Mouse (Mus musculus) liver, embryonic 13.5 days (tissue): ENCODE measurements around the gene Tas2r131. TPM values are rescaled to one million over a fixed set of nuclear protein-coding genes. Genes with fewer than 3 reads are reported as not detected.
"Not testable (repeated sequence)": the region's sequence is repeated elsewhere in the genome, so short reads cannot be mapped to it uniquely, and the experiment has no call there.

Experiments used
- ATAC-seq: fragments of 200-750 bp; cut with Nextera tagmentation; 2 replicates; pipeline ENCODE4 v1.8.0; 2017; ENCODE audit warnings: low read depth, mild to moderate bottlenecking, moderate number of reproducible peaks, moderate library complexity
- DNase-seq: peaks from one replicate; pipeline ENCODE4 v3.0.0; 2022
- H3K27ac ChIP-seq: fragments of 300-500 bp; sonication (generic); 2 replicates; pipeline ENCODE4 v1.5.1; 2015; ENCODE audit warnings: moderate library complexity, mild to moderate bottlenecking, inconsistent platforms
- H3K27me3 ChIP-seq: fragments of 300-500 bp; sonication (generic); 2 replicates; pipeline ENCODE4 v1.6.1; 2015; ENCODE audit warnings: mild to moderate bottlenecking, inconsistent platforms
- H3K36me3 ChIP-seq: fragments of 300-500 bp; sonication (generic); 2 replicates; pipeline ENCODE4 v1.6.1; 2015; ENCODE audit warnings: mild to moderate bottlenecking, inconsistent platforms
- H3K4me1 ChIP-seq: fragments of 300-500 bp; sonication (generic); replicated peaks from 2 replicates; pipeline ENCODE4 v1.6.1; 2015; ENCODE audit warnings: inconsistent platforms
- H3K4me2 ChIP-seq: fragments of 300-500 bp; sonication (generic); 2 replicates; pipeline ENCODE4 v1.6.1; 2015; ENCODE audit warnings: inconsistent platforms, mild to moderate bottlenecking, moderate library complexity
- H3K4me3 ChIP-seq: fragments of 300-500 bp; sonication (generic); replicated peaks from 2 replicates; pipeline ENCODE4 v1.5.1; 2015; ENCODE audit warnings: mild to moderate bottlenecking, inconsistent platforms
- H3K9ac ChIP-seq: fragments of 300-500 bp; sonication (generic); 2 replicates; pipeline ENCODE4 v1.6.1; 2015; ENCODE audit warnings: mild to moderate bottlenecking, inconsistent platforms
- H3K9me3 ChIP-seq: fragments of 300-500 bp; sonication (generic); replicated peaks from 2 replicates; pipeline ENCODE4 v1.6.1; 2016; ENCODE audit warnings: inconsistent platforms
- WGBS: fragments of 180-500 bp; shearing (Covaris S2); methylation state at CpG from one replicate; pipeline ENCODE4 v1.1.7; 2015; ENCODE audit not compliant: insufficient replicate concordance; 5-methylcytosine and 5-hydroxymethylcytosine counted together
- polyA plus RNA-seq: library from polyadenylated mRNA; unstranded; fragments of >200 nt; fragmentation: Nextera tagmentation; extraction: Ambion mirVana; gene quantifications from 2 replicates; pipeline ENCODE4 v1.2.1, GENCODE M21; 2015

The Tas2r131 gene
- polyA plus RNA-seq: not detected in 2 replicates

DNA sequence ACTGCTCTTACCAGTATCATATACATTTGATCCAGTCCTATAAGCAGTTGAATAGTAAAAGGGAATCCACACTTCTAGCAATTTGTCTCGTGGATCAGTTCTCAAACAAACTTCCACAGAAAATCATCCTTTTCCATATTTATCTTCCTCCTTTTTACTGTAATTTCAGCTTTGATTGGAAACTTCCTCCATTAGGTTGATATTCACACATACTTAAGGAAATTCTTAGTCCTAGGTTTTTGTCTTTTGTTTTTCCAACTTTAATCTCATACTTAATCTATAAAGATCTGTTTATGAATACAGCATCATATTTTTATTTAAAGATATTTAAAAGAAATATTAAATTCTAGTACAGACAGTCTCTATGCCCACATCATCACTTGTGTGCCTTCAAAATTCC is at the start of gene Tas2r131:
Gene Tas2r131 (minus strand): TSS at position 101 of the 400 bp plus-strand sequence.
- Histone ChIP-seq H3K9me3 (no peaks in the 10 kb centered on the region), H3K36me3 (no peaks in the 10 kb centered on the region), H3K27ac (no peak within 1 kb of the TSS), H3K9ac (no peak within 1 kb of the TSS), H3K4me1 (no peaks in the 10 kb centered on the region), H3K4me2 (no peak within 1 kb of the TSS), H3K27me3 (no peaks in the 10 kb centered on the region), H3K4me3 (no peak within 1 kb of the TSS)
- no peak for DNase-seq
- 33% methylated on average over 1 of the region's 1 CpGs for WGBS
- no peak for ATAC-seq

GRCm38 (mm10) chr6:132980865-132981264 is 23.1 kb upstream of the Tas2r131 start, which contains the start of gene Tas2r109:
Tas2r109 (minus strand) TSS chr6:132980965.
- DNase-seq (no peak), ATAC-seq (no peak)
- Histone ChIP-seq H3K4me1 (no peaks in the 10 kb centered on the region), H3K27ac (no peak within 1 kb of the TSS), H3K9ac (no peak within 1 kb of the TSS), H3K4me2 (no peak within 1 kb of the TSS), H3K4me3 (no peak within 1 kb of the TSS), H3K36me3 (no peaks in the 10 kb centered on the region), H3K27me3 (no peaks in the 10 kb centered on the region), H3K9me3 (no peaks in the 10 kb centered on the region)
- 51% methylated on average over 2 of the region's 2 CpGs for WGBS

DNA sequence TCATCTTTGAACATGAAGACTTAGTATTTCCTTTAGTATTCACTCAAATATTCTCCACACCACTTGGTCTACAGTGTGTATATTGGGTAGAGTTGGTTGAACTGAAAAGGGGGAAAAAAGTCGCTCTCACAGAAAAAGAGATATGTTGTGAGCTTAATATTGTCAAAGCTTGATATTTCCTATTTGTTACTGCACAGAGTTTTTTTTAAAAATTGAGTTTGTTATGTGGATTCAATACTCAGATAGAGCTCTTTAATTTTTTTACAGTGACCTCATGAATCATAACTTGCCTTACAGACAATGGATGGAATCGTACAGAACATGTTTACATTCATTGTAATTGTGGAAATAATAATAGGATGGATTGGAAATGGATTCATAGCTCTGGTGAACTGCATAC is 6.9 kb downstream of the Tas2r131 start, which contains the start of gene Tas2r129:
Gene Tas2r129 (plus strand): TSS at position 301 of the 400 bp plus-strand sequence.
- WGBS: 59% methylated on average over 2 of the region's 2 CpGs
- no peaks in the 10 kb centered on the region for H3K36me3 ChIP-seq
- no peaks in the 10 kb centered on the region for H3K9me3 ChIP-seq
- H3K4me3 ChIP-seq: no peak within 1 kb of the TSS
- H3K27me3 ChIP-seq: no peaks in the 10 kb centered on the region
- no peaks in the 10 kb centered on the region for H3K4me1 ChIP-seq
- H3K27ac ChIP-seq: no peak within 1 kb of the TSS
- ATAC-seq (no peak), DNase-seq (no peak)
- no peak within 1 kb of the TSS for H3K4me2 ChIP-seq
- H3K9ac ChIP-seq: no peak within 1 kb of the TSS

GRCm38 (mm10) chr6:132941376-132941775 is 16.3 kb downstream of the Tas2r131 start:
- H3K4me1 ChIP-seq, H3K36me3 ChIP-seq, ATAC-seq, H3K27me3 ChIP-seq, H3K9me3 ChIP-seq, DNase-seq, H3K27ac ChIP-seq, H3K4me3 ChIP-seq, H3K4me2 ChIP-seq, H3K9ac ChIP-seq: not testable (repeated sequence)

DNA sequence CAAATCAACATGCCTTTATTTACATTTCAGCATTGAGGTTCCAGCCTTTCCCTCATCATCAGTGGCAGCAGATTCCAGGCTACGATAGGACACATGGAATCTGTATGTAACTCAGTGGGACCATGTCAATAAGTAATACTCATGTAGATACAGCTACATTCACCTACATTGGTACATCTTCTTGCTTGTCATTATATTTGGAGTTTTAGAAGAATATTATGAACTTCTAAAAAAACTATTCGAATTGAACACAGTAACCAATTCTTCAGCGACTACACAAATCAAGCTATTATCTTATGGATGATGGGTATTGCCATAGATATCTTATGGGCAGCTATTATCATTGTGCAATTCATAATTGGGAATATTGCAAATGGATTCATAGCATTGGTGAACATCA is 48.4 kb downstream of the Tas2r131 start, which contains the start of gene Tas2r125:
Gene Tas2r125 (plus strand): TSS at position 301 of the 400 bp plus-strand sequence.
- Histone ChIP-seq H3K36me3 (no peaks in the 10 kb centered on the region), H3K4me1 (no peaks in the 10 kb centered on the region), H3K9me3 (no peaks in the 10 kb centered on the region), H3K27ac (no peak within 1 kb of the TSS), H3K27me3 (no peaks in the 10 kb centered on the region), H3K4me3 (no peak within 1 kb of the TSS), H3K4me2 (no peak within 1 kb of the TSS), H3K9ac (no peak within 1 kb of the TSS)
- 65% methylated on average over 3 of the region's 3 CpGs for WGBS
- ATAC-seq (no peak), DNase-seq (no peak)

Other genes with a start within 250 kb of the Tas2r131 start
- gene Tas2r122, start 246.0 kb downstream of the Tas2r131 start, polyA plus RNA-seq: not detected in 2 replicates
- gene Tas2r115, start 219.9 kb downstream of the Tas2r131 start, polyA plus RNA-seq: not detected in 2 replicates
- not detected in 2 replicates for gene Tas2r124, start 203.2 kb downstream of the Tas2r131 start, polyA plus RNA-seq
- gene Tas2r102, start 195.8 kb downstream of the Tas2r131 start, polyA plus RNA-seq: not detected in 2 replicates
- gene Tas2r136, start 179.8 kb downstream of the Tas2r131 start, polyA plus RNA-seq: not detected in 2 replicates
- not detected in 2 replicates for gene Tas2r117, start 155.1 kb downstream of the Tas2r131 start, polyA plus RNA-seq
- gene Tas2r123, start 110.8 kb downstream of the Tas2r131 start, polyA plus RNA-seq: not detected in 2 replicates
- gene Tas2r116, start 102.5 kb downstream of the Tas2r131 start, polyA plus RNA-seq: not detected in 2 replicates
- gene Tas2r110, start 89.9 kb downstream of the Tas2r131 start, polyA plus RNA-seq: not detected in 2 replicates
- not detected in 2 replicates for gene Tas2r113, start 64.9 kb downstream of the Tas2r131 start, polyA plus RNA-seq
- not detected in 2 replicates for gene Tas2r125, start 48.3 kb downstream of the Tas2r131 start, polyA plus RNA-seq
- gene Tas2r129, start 6.8 kb downstream of the Tas2r131 start, polyA plus RNA-seq: not detected in 2 replicates
- not detected in 2 replicates for gene Tas2r109, start 23.0 kb upstream of the Tas2r131 start, polyA plus RNA-seq
- gene Tas2r103, start 79.2 kb upstream of the Tas2r131 start, polyA plus RNA-seq: not detected in 2 replicates
- not detected in 2 replicates for gene Tas2r140, start 97.9 kb upstream of the Tas2r131 start, polyA plus RNA-seq
- 30.1 and 39.9 TPM in 2 replicates for gene Smim10l1, start 147.0 kb upstream of the Tas2r131 start, polyA plus RNA-seq